Mouse (Mus musculus) thymus, adult 2 months (tissue): ENCODE data around the gene Coq4.

Experiments used
- CTCF ChIP-seq: fragments of 200-500 bp; IDR thresholded peaks from 2 replicates; pipeline ENCODE4 v1.5.1; 2012; ENCODE audit warnings: mild to moderate bottlenecking, control low read depth, low read length, moderate library complexity, borderline replicate concordance; ENCODE audit not compliant: control insufficient read depth, poor library complexity, insufficient read depth; ENCODE audit errors: extremely low read depth
- POLR2A ChIP-seq: fragments of 200-500 bp; IDR thresholded peaks from 2 replicates; pipeline ENCODE4 v1.6.1; 2012; ENCODE audit warnings: mild to moderate bottlenecking, low read length, control low read depth, moderate library complexity; ENCODE audit not compliant: control insufficient read depth, poor library complexity, insufficient read depth; ENCODE audit errors: extremely low read depth

GRCm38 (mm10) chr2:29844115-29844514, 56.8 kb downstream of the Coq4 start:
- TF ChIP-seq CTCF (no peak), POLR2A (no peak)
